Mouse (Mus musculus) erythroid progenitor cell, adult 5-6 weeks (primary cell): ENCODE results near the gene Xiap. TPM values are rescaled to one million over a fixed set of nuclear protein-coding genes. Genes with fewer than 3 reads are reported as not detected.

Source experiments
- ATAC-seq: replicated peaks from 2 replicates; pipeline ENCODE4 v1.8.0; 2016; ENCODE audit warnings: moderate number of reproducible peaks, mild to moderate bottlenecking, moderate TSS enrichment, inconsistent platforms; ENCODE audit not compliant: poor library complexity, low FRiP score, severe bottlenecking
- total RNA-seq, 2 experiments: library from RNA; stranded (forward) in 1 of 2; stranded (reverse) in 1 of 2; fragments of 150-400 nt in 1 of 2; fragments of 186-747, 209-891 nt in 1 of 2; gene quantifications; 2 replicates each; pipeline versions ENCODE4 v1.2.3 to v1.2.4; 2015 to 2017; ENCODE audit warnings: low replicate concordance in 2 of 2

The Xiap gene
- total RNA-seq, 2 experiments from 2014 or later, result 63.2 to 93.9 TPM

- peak; percentile 82 for ATAC-seq
These were observed 8.9 kb downstream of the Xiap start for GRCm38 (mm10) chrX:42068201-42068874.

- ATAC-seq, result peak; percentile 38
These were observed 9.4 kb downstream of the Xiap start for GRCm38 (mm10) chrX:42068875-42069257.

GRCm38 (mm10) chrX:42087731-42088130 is 28.3 kb downstream of the Xiap start:
- ATAC-seq, result no peak

- ATAC-seq, result no peak
These were observed 28.7 kb downstream of the Xiap start for GRCm38 (mm10) chrX:42088136-42088535.

GRCm38 (mm10) chrX:42107137-42107536 is 47.7 kb downstream of the Xiap start:
- ATAC-seq, result no peak

- no peak for ATAC-seq
These were observed 51.1 kb downstream of the Xiap start for GRCm38 (mm10) chrX:42110585-42110984.

- ATAC-seq, result no peak
These were observed 60.1 kb downstream of the Xiap start for GRCm38 (mm10) chrX:42119442-42120048.

GRCm38 (mm10) chrX:42124963-42125697 is 65.7 kb downstream of the Xiap start:
- no peak for ATAC-seq

- no peak for ATAC-seq
These were observed 80.4 kb downstream of the Xiap start for GRCm38 (mm10) chrX:42139882-42140281.

GRCm38 (mm10) chrX:42142620-42143019 is 83.1 kb downstream of the Xiap start:
- no peak for ATAC-seq

- no peak for ATAC-seq
These were observed 84.5 kb downstream of the Xiap start for GRCm38 (mm10) chrX:42143991-42144390.

GRCm38 (mm10) chrX:42148016-42148451 is 88.6 kb downstream of the Xiap start:
- no peak for ATAC-seq

- peak; percentile 84 for ATAC-seq
These were observed 89.5 kb downstream of the Xiap start, which contains the start of gene Stag2 for GRCm38 (mm10) chrX:42148788-42149556. Gene Stag2 (plus strand): TSS chrX:42149317.

- no peak for ATAC-seq
These were observed 90.3 kb downstream of the Xiap start for GRCm38 (mm10) chrX:42149557-42150345.

- ATAC-seq, result no peak
These were observed 91.0 kb downstream of the Xiap start for GRCm38 (mm10) chrX:42150346-42151023.

- ATAC-seq, result no peak
These were observed 91.7 kb downstream of the Xiap start for GRCm38 (mm10) chrX:42151024-42151754.

- ATAC-seq, result peak; percentile 63
These were observed 92.5 kb downstream of the Xiap start for GRCm38 (mm10) chrX:42151903-42152369.

- ATAC-seq, result no peak
These were observed 93.6 kb downstream of the Xiap start for GRCm38 (mm10) chrX:42153056-42153455.
